Mouse (Mus musculus) stomach, postnatal 0 days (tissue): ENCODE results near the gene Foxred1.

Experiments used
- CTCF ChIP-seq: IDR thresholded peaks from 2 replicates; pipeline ENCODE4 v1.5.1; 2016; ENCODE audit warnings: antibody characterized with exemption, low read depth, mild to moderate bottlenecking, moderate library complexity
- EP300 ChIP-seq: optimal IDR thresholded peaks from 2 replicates; pipeline ENCODE3; 2016; ENCODE audit warnings: antibody characterized with exemption

GRCm38 (mm10) chr9:35183359-35183758 is 27.5 kb downstream of the Foxred1 start:
- no peak for TF ChIP-seq CTCF
- no peak for TF ChIP-seq EP300
